Mouse (Mus musculus) heart, adult 18-20 months (tissue): Measurements from ENCODE around the gene Krt6b. TPM values are rescaled to one million over a fixed set of nuclear protein-coding genes. Genes with fewer than 3 reads are reported as not detected.
"Not testable (repeated sequence)": the region's sequence is repeated elsewhere in the genome, so short reads cannot be mapped to it uniquely, and the experiment has no call there.

Experiments
- DNase-seq, 2 experiments: peaks; one replicate each; pipeline ENCODE4 v3.0.0; 2021 to 2022; ENCODE audit warnings: mixed read lengths in 1 of 2
- long read RNA-seq, 2 experiments: library from polyadenylated mRNA; stranded (forward); transcript quantifications; one replicate each; pipeline ENCODE4 v2.0.0; 2021
- total RNA-seq, 2 experiments: library from RNA; stranded (reverse); gene quantifications; 2 replicates each; pipeline ENCODE4 v1.2.3; 2021

Krt6b gene
- not detected for total RNA-seq
- long read RNA-seq, experiment 1 = 0 reads
- long read RNA-seq, experiment 2 = 0 reads

DNA sequence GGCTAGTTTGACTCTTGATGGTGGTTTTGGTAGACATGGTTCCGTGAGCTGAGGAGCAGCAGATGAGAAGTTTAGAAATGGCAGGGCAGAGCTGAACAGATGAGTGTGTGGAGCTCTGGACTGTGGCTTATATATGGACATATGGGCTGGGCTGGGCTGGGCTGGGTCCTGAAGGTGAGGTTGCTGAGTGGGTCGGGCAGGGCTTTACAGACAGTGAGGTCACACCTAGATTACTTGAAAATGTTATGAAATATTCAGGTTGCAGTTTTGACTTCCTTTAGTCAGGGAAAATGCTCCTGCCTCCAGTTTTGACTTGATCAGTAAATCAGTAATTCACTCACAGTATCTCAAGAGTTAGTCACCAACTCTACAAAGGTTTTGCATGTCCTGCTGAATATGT, at the start of gene Krt6b:
Gene Krt6b, minus strand, starts transcription at position 101 of the 400 bp plus-strand sequence.
- no peak for DNase-seq

DNA sequence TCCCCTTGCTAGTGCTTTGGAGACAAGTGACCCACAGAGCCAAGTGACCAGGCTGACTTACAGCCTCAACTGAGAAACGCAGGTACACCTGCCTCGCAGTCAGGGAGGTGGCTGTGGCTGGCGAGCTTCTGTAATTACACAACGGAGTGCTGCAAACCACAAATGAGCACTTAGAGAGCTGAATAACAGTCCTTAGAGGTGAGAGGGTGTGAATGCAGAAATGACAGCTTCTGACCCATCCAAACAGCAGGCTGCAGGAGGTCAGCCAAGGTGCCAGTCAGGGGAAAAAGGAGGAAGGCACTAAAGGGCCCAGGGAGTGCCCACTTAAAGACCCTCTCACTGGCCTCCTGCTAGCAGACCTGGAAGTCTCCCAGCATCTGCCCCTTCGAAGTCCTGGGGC, 44.6 kb upstream of the Krt6b start:
- DNase-seq = no peak

- DNase-seq = no peak
These were observed 35.7 kb upstream of the Krt6b start for GRCm38 (mm10) chr15:101715831-101716230.

DNA sequence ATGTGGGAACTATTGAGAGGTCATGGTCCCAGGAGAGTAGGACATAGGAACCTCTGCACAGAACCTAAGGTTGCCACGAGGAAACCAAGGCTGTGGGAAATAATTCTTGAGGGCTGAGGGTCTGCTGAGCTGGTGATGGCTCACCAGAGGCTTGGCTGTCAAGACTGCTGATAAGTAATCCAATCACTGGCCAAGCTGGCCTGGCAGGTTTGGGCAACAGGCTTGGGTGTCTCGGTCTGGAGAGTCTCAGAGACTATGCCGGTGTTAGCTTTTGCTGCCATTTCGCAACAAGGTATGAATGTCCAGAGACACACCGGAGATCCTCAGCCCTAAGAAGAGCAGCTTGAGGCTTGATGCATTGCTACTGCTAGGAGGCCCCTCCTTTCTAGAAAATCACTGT, 34.3 kb upstream of the Krt6b start:
- no peak for DNase-seq

- no peak for DNase-seq
These were observed 33.6 kb upstream of the Krt6b start for GRCm38 (mm10) chr15:101713731-101714130.

GRCm38 (mm10) chr15:101712720-101713119, 32.6 kb upstream of the Krt6b start, which contains the start of gene Krt5:
Gene Krt5, minus strand, starts transcription at chr15:101712898.
- no peak for DNase-seq

- DNase-seq = no peak
These were observed 28.6 kb upstream of the Krt6b start for GRCm38 (mm10) chr15:101708683-101709082.

GRCm38 (mm10) chr15:101707454-101707853, 27.4 kb upstream of the Krt6b start:
- DNase-seq = no peak

GRCm38 (mm10) chr15:101704066-101704465, 24.0 kb upstream of the Krt6b start:
- no peak for DNase-seq

- no peak for DNase-seq
These were observed 22.3 kb upstream of the Krt6b start for GRCm38 (mm10) chr15:101702380-101702779.

DNA sequence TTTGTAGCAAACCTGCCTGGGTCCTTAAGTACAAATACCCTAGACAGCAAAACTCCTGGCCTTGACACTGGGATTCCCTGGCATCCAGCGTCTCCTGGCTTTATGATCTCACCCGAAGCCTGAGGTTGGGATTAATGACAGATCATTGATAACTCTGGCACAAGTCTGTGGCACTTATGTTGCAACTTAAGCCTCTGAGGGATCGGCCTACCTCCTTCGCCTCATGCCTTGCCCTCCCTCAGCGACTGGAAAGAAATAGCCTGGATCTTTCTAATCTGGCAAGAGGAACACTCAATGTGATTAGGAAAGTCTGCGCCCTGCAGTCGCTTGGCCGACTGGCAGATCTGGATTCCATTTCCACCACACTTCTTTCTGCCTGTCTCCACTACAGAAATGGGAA, 19.8 kb upstream of the Krt6b start:
- no peak for DNase-seq

- no peak for DNase-seq
These were observed 19.1 kb upstream of the Krt6b start for GRCm38 (mm10) chr15:101699192-101699591.

GRCm38 (mm10) chr15:101697326-101698188, 17.5 kb upstream of the Krt6b start:
- no peak for DNase-seq

DNA sequence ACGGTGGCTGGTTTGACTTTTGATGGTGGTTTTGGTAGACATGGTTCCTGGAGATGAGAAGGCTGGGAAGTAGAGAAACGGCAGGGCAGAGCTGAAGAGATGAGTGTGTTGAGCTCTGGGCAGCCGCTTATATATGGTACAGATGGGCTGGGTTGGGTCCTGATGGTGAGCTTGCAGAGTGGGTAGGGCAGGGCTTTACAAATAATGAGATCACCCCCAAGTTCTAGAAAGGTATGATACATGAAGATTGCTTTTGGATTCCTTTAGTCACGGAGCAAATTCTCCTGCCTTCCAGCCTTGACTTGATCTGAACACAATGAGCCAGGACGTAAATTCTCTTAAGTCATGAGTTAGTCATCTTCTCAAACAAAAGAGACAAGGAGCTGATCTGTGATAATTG, 14.1 kb upstream of the Krt6b start, which contains the start of gene Krt6a:
Gene Krt6a, minus strand, starts transcription at position 101 of the 400 bp plus-strand sequence.
- DNase-seq = no peak

- DNase-seq = not testable (repeated sequence)
These were observed 10.4 kb upstream of the Krt6b start for GRCm38 (mm10) chr15:101690460-101690859.

- DNase-seq = no peak
These were observed 8.1 kb upstream of the Krt6b start for GRCm38 (mm10) chr15:101688161-101688560.

- no peak for DNase-seq
These were observed 4.1 kb downstream of the Krt6b start for GRCm38 (mm10) chr15:101675978-101676377.

DNA sequence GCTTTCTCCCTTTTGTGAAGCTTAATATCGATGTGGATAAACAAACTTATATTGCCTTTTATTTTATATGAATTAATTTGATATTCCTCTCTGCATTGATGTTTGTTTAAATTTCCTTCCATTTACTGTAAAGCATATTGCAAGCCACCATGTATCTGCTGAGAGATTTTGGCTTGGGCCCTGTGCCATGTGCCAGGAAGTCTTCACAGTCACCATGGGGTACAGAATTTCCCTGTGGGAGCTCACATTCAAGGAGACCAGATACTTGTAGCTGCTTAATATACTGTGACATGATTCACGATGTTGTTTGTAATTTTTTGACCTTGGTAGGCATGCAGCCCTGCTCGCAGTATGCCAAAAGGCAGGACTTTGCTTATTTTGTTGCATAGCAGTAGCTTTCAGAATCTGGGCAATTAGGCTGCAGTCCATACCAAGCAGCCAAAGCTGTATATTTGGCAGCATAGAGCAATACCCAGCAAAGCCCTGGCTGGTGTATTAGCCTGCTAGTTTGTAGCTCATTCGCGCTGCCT, 27.3 kb downstream of the Krt6b start:
- DNase-seq = no peak

GRCm38 (mm10) chr15:101647280-101647679, 32.8 kb downstream of the Krt6b start, which contains the start of gene Gm5478:
Gene Gm5478, minus strand, starts transcription at chr15:101647380.
- DNase-seq = no peak

DNA sequence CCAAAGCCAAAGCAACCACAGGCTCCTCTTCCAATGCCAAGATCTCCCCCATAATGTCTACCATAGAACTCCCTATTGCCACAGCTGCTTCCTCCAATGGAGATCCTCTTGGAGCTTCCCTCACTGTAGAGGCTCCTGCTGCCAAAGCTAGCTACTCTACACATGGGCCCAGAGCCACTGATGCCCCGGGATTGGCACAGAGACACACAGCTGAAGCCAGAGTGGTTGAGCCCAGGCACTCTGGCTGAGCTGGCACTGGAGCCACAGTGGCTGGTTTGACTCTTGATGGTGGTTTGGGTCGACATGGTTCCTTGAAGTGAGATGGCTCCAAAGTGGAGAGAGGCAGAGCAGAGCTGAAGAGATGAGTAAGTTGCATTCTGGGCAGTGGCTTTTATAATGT, 52.2 kb downstream of the Krt6b start, which contains the start of gene Gm5414:
Gene Gm5414, minus strand, starts transcription at position 305 of the 400 bp plus-strand sequence.
- no peak for DNase-seq
